Mouse (Mus musculus) CD4-positive, CD25-positive, alpha-beta regulatory T cell, adult 2 months (primary cell): Measurements from ENCODE around the gene Hoxb5.
A peak's percentile ranks its signal among the peaks of the same experiment; 100 is the strongest.

Experiments used
- DNase-seq: peaks from one replicate; pipeline ENCODE4 v3.0.0-alpha.2; 2012; ENCODE audit warnings: low read depth, low spot score

Gene Hoxb5

GRCm38 (mm10) chr11:96288455-96289221, 14.5 kb upstream of the Hoxb5 start:
- no peak for DNase-seq

GRCm38 (mm10) chr11:96289293-96289692, 13.8 kb upstream of the Hoxb5 start:
- no peak for DNase-seq

- no peak for DNase-seq
These were observed 13.3 kb upstream of the Hoxb5 start for GRCm38 (mm10) chr11:96289837-96290236.

- no peak for DNase-seq
These were observed 12.3 kb upstream of the Hoxb5 start for GRCm38 (mm10) chr11:96290705-96291355.

GRCm38 (mm10) chr11:96291681-96292564, 11.2 kb upstream of the Hoxb5 start, which contains the start of gene Hoxb6:
Gene Hoxb6, plus strand, starts transcription at chr11:96292476.
- no peak for DNase-seq

- no peak for DNase-seq
These were observed 10.4 kb upstream of the Hoxb5 start for GRCm38 (mm10) chr11:96292565-96293301.

GRCm38 (mm10) chr11:96293302-96293921, 9.7 kb upstream of the Hoxb5 start:
- no peak for DNase-seq

- DNase-seq: peak; percentile 89
These were observed 8.7 kb upstream of the Hoxb5 start for GRCm38 (mm10) chr11:96294245-96295091.

- DNase-seq: no peak
These were observed 7.9 kb upstream of the Hoxb5 start for GRCm38 (mm10) chr11:96295092-96295835.

GRCm38 (mm10) chr11:96296997-96297396, 6.1 kb upstream of the Hoxb5 start:
- DNase-seq: no peak

- no peak for DNase-seq
These were observed 5.7 kb upstream of the Hoxb5 start for GRCm38 (mm10) chr11:96297428-96297827.

GRCm38 (mm10) chr11:96297968-96298635, 5.0 kb upstream of the Hoxb5 start:
- no peak for DNase-seq

- DNase-seq: peak; percentile 36
These were observed 4.1 kb upstream of the Hoxb5 start for GRCm38 (mm10) chr11:96298895-96299667.

GRCm38 (mm10) chr11:96299781-96300180, 3.4 kb upstream of the Hoxb5 start:
- no peak for DNase-seq

GRCm38 (mm10) chr11:96300354-96301063, 2.6 kb upstream of the Hoxb5 start:
- peak; percentile 40 for DNase-seq

- DNase-seq: no peak
These were observed 2.1 kb upstream of the Hoxb5 start for GRCm38 (mm10) chr11:96301064-96301431.

- DNase-seq: no peak
These were observed 1.3 kb upstream of the Hoxb5 start for GRCm38 (mm10) chr11:96301837-96302236.
